Mouse (Mus musculus): ENCODE data around the gene Snx4.
"Not testable (repeated sequence)": the region's sequence is repeated elsewhere in the genome, so short reads cannot be mapped to it uniquely, and the experiment has no call there.

Gene Snx4

DNA sequence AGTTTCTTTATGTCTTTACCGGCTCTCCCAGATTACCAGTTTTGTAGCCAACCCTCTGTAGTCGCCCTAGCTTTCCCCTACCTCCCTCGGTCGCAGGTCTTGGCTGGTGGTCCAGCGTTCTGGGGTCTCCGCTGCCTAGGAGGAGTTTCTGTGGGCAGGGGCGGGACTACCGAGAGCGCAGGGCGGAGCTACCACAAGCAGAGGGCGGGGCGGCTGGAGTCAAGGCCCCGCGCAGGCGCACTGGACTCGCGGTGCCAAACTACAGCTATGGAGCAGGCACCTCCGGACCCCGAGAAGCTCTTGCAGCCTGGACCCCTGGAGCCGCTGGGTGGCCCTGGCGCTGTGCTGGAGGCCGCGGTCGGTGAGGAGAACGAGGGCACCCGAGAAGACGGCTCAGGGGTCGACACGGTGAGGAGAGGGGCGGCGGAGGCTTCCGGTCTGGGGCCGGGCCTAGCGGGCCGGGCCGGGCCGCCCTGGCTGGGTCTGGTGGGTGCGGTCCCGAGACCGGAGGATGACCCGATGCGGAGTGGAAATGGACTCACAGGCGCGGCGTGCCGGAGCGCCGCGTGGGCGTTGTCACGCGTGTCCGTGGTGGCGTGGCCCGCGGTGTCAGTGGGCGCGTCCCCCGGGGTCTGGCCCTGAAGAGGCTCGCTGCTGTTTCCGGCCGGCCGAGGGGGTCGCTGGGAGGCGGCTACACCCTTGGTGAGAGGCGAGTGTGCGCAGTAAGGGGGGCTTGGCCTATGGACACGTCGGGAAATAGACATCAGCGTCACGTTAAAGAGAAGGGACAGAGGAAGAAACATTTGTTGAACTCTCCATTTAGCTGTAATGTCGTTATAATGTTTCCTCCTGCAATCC, at the start of gene Snx4:
TSS of gene Snx4 (plus strand) at position 249 of the 858 bp plus-strand sequence.
- in situ Hi-C loops (cut with MseI, MboI) = no loop called here

DNA sequence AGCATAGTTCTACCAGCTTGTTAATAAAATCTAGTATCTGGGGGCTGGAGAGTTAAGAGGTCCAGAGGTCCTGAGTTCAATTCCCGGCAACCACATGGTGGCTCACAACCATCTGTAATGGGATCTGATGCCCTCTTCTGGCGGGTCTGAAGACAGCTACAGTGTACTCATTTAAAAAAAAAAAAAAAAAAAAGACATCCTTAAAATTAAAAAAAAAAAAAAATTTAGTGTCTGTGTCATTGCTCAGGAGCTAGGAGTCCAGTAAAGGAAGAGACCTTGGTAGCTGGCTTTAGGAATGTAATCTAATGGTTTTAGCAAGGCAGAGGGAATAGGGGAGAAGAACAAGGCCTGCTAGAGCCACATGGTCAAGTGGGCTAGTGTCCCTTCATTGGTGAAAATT, 40.4 kb upstream of the Snx4 start:
- in situ Hi-C loops (cut with MseI, MboI) = no loop called here

DNA sequence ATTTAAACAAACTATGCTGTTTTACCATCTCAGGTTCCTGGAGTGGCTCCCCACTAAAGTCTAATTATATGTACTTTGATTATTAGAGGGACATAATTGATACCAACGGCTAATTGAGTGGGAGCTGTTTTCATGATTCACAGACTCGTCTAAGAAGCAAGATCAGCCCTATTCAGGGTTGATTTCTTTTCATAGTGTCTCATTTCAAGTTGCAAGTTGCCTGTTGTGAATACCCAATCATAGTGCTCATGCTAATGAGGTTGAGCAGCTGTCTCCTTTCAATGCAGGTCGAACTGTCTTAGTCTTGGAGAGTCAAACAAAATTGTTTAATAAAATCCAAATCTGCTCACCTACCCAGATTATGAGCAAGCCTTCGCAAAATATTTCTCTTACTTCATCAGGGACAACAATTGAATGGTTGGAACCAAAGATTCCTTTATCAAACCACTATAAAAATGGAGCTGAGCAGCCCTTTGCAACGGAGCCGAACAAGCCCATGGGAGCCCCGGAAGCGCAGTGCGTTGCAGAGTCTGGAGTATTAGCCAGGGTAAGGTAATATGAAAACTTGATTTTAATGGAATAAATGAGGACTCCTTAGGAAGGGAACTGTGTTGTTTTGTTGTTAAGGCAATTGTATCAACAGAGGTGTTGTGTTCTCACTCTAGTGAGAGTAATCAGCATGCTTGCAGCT, 34.8 kb upstream of the Snx4 start:
- in situ Hi-C loops (cut with MseI, MboI) = no loop called here

DNA sequence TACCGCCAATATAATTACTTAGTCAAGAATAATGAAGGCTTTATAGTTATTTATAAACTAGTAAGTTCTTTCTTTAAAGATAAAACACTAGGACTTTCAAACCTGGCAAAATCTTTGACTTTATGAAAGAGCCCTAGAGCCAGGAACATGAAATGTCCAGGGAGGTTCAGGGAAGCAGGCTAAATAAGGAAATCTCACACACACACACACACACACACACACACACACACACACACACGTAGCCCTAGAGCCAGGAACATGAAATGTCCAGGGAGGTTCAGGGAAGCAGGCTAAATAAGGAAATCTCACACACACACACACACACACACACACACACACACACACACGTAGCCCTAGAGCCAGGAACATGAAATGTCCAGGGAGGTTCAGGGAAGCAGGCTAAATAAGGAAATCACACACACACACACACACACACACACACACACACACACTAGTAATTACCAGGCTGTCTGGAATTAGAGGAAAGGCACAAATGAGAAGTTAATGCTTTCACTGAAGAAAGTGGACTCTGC, 33.6 kb upstream of the Snx4 start:
- in situ Hi-C loops (cut with MseI, MboI) = not testable (repeated sequence)

DNA sequence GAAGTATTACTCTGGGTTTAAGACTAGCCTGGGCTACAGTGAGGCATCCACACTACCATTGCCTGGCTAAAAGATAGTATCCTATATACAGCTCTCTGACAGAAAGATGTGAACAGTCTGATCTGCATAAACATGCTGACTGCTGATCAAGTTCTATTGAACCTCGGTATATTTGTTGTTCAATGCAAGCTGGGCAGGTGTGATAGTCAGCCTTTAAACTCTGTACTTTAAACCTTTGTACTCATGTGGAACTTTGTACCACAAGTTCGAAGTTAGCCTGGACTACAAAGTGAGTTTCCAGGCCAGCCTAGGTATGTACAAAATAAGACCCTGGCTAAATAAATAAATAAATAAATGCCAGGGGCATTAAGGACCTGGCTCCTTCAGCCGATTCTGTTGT, 28.8 kb upstream of the Snx4 start:
- in situ Hi-C loops (cut with MseI, MboI) = no loop called here

DNA sequence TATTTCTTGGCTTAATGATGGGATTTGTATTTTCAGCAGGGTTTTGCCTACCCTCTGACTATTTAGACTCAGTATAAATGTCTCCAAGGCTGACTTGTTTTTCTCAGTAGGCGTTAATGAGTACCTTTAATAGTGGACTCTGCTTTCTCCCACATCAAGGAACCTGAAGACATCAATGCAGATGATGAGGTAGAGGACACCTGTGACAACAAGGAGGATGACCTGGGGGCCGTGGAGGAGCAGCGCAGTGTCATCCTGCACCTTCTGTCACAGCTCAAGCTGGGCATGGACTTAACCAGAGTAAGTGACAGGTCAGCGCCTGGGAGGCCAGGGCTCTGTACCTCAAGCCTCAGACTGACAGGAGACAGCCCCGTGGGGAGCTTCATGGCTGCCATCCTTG, 26.9 kb upstream of the Snx4 start:
- in situ Hi-C loops (cut with MseI, MboI) = no loop called here

DNA sequence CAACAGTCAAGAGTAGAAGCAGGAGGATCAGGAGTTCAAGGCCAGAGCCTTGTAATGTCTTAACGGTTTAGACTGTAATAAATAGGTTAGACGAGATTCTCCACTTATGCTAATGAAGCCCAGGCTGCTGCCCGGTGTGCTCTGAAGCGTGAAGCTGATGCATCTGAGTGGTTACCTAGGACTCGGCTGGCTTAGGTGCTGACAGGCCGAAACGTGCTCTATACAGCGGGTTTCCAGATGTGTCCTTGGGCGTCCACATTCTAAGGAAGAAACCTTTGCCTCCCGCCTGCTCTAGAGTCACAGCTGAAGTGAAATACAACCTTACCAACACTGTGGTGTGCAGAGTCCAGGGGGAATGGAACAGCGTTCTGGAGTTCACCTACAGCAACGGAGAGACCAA, 17.1 kb upstream of the Snx4 start:
- in situ Hi-C loops (cut with MseI, MboI) = no loop called here

DNA sequence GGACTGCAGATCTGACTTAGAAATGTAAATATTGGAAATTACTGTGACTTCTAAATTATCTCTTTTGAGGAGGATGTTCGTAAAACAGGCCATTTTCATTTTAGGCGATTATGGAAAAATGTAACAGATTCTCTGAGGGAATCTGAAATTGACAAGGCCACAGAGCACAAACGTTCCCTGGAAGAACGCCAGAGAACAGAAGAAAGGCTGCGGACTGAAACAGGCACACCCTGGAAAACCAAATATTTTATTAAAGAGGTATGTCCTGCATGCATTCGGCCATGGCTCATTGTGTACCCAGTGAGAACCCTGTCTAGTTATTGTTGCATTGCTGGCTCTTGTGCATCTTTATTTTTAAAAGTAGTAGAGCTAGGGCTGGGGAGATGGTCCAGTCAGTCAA, 15.1 kb upstream of the Snx4 start:
- in situ Hi-C loops (cut with MseI, MboI) = no loop called here

DNA sequence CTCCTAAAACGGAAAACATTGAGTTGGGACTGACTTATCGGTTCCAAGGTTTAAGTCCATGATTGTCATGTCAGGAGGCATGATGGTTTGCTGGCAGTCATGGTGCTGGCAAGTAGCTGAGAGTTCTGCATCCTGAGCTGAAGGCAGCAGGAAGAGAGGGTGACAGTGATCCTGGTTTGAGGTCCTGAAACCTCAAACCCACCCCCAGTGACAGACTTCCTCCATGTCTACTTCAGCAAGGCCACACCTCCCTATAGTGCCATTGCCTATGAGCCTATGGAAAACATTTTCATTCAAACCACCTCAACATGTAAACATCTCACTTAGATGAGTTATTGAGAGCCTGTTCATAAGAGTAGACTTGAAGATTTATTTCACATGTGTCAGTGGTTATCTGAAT, 11.9 kb upstream of the Snx4 start:
- in situ Hi-C loops (cut with MseI, MboI) = no loop called here

DNA sequence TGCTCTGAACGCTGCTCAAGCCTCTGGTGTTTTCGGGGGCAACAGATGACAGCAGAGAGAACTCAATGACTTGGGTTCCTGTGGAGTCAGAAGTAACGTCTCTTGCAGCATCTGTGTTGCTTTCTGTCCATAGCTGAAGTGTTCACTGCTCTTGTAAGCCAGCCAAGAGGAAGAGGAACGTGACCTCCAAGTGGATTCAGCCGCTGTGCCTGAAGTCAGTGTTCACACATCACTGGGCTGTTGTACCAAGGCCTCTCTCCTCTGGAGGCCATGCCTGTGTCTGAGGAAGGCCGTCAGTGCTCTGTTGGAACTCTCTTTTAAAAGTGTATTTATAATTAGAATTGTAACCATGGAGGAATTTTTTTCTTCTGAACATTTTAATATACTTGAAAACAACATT, 9.2 kb upstream of the Snx4 start:
- in situ Hi-C loops (cut with MseI, MboI) = no loop called here

DNA sequence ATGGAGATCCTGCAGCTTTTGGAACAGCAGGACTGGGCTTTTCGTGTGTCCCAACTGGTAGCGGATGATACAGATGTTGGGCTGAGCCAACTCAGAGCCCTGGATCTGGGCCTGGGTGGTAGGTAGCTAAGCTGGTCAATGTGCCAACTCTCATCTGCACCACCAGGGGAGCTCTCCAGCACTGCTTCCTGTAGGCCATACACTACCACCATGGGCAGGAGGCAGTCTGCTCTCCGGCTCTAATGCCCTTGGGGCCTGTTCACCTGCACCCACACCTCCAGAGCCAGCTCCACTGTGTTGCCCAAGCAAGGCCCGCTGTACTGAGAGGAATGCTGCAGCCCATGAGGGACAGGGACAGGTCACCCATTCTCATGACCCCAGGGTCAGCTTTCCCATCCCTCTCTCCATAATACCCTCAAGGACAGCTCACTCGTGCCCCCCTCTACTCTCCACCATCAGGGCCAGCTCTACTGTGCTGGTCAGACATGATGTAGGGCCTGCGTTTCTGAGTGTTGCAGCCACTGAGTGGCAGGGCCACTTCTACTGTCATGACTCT, 7.0 kb upstream of the Snx4 start:
- in situ Hi-C loops (cut with MseI, MboI) = no loop called here

DNA sequence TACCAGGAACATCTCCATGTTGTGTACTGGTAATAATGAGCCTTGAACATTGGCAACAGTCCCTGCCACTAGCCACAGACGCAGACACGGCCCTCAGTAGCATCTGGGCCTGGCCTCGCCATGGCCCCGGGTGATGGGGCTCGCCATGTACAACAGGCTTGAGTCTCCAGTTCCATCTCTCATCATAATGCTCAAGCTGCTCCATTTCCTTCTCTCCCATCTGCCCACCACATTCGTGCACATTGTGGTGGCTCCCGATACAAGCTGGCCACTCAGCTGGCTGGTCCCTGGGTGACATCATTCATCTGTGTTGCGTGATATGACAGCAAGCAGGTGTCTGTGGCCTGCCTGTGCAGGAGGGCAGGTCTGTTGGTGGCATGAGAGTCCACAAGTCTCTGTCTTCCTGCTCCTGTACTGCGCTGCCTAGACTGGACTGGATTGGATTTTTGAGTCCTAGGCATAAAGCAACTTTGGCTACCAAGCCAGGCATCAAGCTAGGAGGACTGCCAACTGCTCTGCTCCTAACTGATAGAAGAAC, 6.2 kb upstream of the Snx4 start:
- in situ Hi-C loops (cut with MseI, MboI) = no loop called here

DNA sequence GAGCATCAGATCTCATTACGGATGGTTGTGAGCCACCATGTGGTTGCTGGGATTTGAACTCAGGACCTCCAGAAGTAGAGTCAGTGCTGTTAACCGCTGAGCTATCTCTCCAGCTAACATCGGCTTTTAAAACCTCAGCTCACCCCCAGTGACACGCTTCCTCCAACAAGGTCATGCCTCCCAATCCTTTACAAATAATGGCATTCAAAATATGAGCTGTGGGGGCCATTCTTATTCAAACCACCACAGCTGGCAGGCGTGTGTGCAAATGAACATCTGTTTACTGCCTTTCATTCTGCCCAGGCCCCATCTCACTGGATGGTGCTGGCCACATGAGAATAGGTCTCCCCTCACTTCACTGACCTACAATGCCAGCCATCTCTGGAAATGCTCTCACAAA, 4.7 kb upstream of the Snx4 start:
- in situ Hi-C loops (cut with MseI, MboI) = no loop called here

DNA sequence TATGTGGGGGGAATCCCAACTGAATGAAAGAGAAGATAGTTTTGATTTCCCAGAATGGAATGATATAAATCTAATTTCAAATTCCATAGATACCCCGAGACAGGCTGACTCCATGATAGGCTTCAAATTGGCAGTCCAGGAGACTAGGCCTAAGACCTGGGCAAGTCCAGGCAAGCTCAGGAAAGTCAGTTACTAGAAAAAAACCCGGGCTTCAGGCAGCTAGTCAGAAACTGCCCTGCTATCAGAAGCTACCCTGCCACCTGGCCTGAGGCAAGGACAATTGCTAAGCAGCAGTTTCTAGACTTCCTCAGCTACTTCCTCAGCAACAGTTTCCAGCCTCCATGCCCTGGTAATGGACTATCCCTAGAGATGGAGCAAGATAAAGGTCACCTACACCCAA, 4.2 kb upstream of the Snx4 start:
- in situ Hi-C loops (cut with MseI, MboI) = no loop called here

DNA sequence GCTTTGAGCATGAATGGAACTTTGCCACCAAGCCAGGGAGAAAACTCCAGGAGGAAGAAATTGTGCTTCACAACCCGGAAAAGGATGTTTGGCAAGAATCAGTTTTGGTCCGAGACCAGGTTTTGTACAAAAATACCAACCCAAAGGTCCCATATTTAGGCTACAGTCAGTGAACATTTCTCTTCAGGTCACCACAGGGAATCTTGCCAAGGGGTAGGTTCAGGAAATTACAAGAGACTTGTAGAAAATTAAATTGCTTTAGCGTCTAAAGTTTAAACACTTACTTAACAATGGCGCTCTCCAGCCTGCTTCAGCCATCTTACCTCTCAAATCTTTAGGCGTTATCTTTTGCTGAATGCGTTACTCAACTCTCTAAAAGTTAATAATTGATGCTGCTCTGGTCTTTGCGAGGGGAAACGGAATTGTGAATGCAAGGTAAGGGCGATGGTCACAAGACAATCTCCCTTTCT, 556 bp upstream of the Snx4 start:
- in situ Hi-C loops (cut with MseI, MboI) = no loop called here

DNA sequence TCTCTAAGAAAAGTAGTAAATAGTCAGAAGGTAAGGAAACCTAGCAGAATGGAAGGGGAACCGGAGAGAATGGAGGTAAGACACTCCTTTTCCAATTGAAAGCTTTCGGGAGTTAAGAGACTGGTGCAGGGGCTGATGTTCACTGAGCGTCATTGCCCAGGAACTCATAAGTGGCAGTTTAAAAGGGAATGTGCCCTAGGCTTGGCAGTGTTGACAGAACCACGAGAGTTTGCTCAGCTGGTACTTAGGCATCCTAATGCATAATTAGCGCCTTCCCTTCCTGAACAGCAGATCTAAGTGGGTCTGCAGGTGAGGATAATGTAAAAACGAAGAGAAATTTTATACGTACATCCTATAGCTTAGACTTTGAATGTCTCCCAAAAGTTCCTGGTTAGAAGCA, 4.4 kb downstream of the Snx4 start:
- in situ Hi-C loops (cut with MseI, MboI) = no loop called here

DNA sequence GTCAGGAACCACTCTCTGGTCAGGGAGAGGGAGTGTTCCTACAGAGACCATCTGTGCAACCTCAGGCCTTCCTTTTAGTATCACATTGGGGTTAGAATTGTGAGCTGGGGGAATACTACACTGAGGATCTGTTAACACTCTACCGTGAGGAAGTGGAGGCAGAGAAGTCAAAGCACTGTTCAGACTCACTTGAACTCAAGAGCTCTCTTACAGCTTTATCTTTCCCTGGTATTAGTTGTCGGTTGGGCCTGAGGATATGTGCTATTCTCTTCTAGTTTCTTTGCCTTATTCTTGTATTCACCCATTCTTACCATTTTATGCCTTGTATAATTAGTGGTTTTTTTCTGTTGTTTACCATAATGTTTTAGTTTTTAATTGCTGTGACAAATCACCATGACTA, 7.3 kb downstream of the Snx4 start:
- in situ Hi-C loops (cut with MseI, MboI) = no loop called here

DNA sequence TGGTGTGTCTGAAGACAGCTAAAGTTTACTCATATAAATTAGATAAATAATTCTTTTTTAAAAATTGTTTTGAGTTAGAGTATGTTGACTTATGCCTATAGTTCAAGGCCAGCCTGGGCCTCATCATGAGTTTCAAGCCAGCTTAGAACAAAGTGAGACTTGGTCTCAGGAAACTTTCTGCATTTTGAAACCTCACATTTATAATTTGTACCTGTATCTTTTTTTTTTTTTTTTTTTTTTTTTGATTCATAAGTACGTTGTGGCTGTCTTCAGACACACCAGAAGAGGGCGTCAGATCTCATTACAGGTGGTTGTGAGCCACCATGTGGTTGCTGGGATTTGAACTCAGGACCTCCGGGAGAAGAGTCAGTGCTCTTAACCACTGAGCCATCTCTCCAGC, 8.6 kb downstream of the Snx4 start:
- in situ Hi-C loops (cut with MseI, MboI) = no loop called here

DNA sequence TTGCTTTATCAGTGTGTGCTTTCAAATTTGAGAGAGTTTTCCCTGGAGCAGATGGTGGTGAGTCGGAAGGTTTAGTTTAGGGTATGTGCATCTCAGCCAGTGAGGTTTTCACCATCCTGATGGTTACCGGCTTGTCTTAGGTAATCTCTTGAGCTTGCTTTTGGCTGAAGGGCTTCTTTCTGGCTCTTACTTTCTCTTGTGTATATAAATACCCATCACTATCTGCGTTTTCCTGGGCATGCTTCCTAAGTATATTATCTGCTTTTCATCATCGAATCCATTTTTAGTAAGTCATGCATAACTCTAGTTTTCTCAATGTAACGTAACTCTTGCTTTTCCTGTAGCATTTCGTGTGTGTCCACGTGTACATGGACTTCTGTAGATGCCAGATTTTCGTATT, 9.6 kb downstream of the Snx4 start:
- in situ Hi-C loops (cut with MseI, MboI) = no loop called here

DNA sequence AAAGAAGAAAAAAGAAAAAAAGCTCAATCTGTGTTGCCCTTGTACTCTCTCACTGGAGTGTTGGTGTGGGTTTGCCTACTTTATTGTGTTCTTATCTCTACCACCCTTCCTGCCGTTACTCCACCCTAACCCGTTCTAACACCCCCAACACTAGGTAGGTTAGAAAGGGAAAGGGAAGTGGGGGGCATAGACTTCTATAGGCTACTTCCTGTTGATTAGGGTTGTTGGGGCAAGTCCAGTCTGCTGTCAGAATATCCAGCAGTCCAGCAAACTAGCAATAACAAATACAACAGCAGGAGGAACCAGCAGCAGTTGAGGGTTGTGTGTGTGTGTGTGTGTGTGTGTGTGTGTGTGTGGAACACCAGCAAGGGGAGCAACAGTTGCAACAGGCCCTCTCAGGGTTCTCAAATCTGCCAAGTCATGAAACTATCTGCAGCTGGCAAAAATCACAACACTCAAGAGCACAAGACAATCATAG, 10.4 kb downstream of the Snx4 start:
- in situ Hi-C loops (cut with MseI, MboI) = no loop called here

DNA sequence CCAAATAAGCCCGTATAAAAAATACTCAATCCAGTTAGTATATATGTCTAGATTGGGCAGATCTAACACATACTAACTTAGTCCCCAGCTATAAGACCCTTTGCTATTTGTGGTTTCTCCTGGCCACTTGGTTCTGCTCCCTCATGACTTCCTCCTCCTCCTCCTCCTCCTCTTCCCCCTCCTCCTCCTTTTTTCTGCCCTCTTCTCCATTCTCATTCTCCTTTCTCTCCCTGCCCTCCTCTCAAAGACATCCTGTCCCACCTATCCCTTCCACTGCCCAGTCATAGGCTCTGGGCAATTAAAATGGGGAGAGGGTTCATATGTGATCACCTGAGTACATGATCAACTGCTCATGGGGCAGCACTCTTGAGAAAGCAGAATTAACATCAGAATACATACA, 10.9 kb downstream of the Snx4 start:
- in situ Hi-C loops (cut with MseI, MboI) = no loop called here

DNA sequence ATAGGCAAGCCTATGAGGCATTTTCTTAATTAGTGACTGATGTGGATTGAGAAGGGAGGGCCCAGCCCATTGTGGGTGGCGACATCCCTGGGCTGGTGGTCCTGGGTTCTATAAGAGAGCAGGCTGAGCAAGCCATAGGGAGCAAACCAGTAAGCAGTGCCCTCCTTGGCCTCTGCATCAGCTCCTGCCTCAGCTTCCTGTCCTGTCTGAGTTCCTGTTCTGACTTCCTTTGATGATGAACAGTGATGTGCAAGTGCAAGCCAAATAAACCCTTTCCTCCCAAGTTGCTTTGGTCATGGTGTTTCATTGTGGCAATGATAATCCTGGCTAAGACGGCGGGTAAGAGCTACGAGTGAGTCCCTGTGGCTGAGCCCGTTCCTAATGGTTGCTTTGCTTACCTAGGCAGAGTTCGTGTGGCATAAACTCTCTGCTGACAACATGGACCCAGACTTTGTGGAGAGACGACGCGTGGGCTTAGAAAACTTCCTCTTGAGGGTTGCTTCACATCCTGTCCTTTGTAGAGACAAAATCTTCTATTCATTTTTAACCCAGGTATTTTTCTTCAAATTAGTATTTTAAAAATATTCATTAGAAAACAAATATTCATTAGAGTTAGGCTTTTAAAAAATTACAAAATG, 16.5 kb downstream of the Snx4 start:
- in situ Hi-C loops (cut with MseI, MboI) = no loop called here
